Mouse (Mus musculus) erythroid progenitor cell, adult 5-6 weeks (primary cell): Measurements from ENCODE around the gene Mmp24. TPM values are rescaled to one million over a fixed set of nuclear protein-coding genes. Genes with fewer than 3 reads are reported as not detected.

ENCODE experiments used
- ATAC-seq: replicated peaks from 2 replicates; pipeline ENCODE4 v1.8.0; 2016; ENCODE audit warnings: moderate number of reproducible peaks, mild to moderate bottlenecking, moderate TSS enrichment, inconsistent platforms; ENCODE audit not compliant: poor library complexity, low FRiP score, severe bottlenecking
- total RNA-seq, 2 experiments: library from RNA; stranded (forward) in 1 of 2; stranded (reverse) in 1 of 2; fragments of 150-400 nt in 1 of 2; fragments of 186-747, 209-891 nt in 1 of 2; gene quantifications; 2 replicates each; pipeline versions ENCODE4 v1.2.3 to v1.2.4; 2015 to 2017; ENCODE audit warnings: low replicate concordance in 2 of 2

Mmp24 gene
- total RNA-seq, 2 experiments from 2014 or later: not detected

DNA sequence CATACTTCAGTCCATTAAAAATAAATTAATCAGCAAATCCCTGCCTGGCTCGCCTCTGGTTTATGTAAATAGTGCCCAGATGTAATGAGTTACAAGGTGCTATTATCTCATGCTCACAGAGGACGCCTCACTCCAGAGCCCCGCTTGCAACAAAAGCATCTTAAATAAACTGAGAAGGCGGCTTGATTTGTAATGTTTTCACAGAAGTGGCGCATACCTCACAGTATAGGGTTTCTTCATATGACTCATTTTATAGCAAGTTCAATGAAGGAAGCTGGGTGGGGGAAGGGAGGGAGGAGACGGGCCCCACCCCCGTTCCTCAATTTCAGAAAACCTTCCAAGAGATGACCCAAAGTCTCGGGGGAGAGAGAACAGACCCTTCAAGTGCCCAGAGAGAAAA, 71.8 kb downstream of the Mmp24 start:
- no peak for ATAC-seq

GRCm38 (mm10) chr2:155848291-155848690, 73.1 kb downstream of the Mmp24 start:
- peak; percentile 72 for ATAC-seq

- no peak for ATAC-seq
Measured at GRCm38 (mm10) chr2:155849464-155849863, 74.3 kb downstream of the Mmp24 start.

- ATAC-seq: no peak
Measured at GRCm38 (mm10) chr2:155850120-155850519, 75.0 kb downstream of the Mmp24 start.

DNA sequence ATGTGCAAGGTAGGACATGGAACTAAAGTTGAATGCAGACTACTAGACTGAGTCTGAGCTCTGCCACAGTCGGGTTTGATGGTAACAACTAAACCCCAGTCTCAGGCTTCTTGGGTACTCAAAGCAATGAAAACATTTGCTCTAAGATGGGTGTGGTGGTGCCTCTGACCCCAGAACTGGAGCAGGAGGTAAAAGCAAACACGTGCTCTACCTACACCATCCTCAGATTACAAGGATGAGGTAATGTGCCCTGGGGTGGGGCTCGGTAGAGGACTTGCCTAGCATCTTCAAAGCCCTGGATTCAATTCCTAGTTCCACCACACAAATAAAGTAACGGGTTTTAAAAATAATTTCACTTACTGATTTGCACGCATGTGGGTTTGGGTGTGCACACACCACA, 77.4 kb downstream of the Mmp24 start:
- ATAC-seq: no peak

DNA sequence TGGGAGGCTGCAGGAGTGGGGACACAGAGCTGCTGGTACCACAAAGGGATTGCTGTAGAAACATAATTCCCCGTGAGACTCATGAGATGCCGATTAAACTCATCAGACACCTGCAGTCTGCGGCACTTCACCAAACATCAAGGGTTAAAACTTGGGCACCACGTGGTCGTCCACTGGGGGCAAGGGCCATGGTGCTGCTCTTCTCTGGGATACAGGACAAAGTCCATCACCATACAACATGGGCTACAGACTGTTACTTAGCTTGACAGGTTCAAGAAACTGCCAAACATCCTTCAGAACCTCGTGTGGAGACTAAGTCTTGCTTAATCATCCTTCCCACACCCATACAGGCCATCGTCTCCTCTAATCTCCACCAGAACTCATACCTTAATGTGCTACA, 85.0 kb downstream of the Mmp24 start:
- ATAC-seq: no peak

GRCm38 (mm10) chr2:155861581-155861980, 86.4 kb downstream of the Mmp24 start:
- ATAC-seq: no peak

DNA sequence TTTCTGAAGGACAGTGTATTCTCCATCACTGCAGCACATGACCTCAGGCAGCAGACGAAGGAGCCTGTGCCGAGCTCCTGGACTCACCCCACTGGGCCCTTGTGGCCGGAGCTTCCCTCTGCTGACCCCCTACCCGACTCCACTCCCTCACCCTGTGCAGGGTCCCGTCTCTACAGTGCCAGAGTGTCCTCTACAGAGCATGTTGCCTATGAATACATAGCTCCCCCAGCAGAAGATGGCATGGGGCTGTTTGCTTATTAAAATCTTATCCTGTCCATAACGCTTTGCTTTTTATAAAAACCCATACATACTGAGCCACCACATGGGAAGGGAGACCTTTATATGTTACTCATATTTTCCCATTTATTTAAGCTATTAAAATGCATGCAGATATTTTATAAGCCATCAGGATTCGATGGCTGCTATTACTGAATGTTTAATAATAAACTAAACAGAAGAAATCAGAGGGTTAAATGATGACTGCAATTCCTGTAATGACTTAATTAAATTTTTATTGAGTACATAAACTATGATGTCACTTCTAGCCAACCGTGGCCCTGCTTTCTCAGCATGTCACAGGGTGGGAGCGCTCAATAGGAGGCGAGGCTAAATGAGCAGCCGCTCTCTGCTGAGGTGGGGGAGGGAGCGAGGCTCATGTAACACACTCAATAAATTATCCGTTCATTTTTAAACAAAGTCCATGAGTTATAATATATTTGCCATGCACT, 87.6 kb downstream of the Mmp24 start:
- no peak for ATAC-seq

GRCm38 (mm10) chr2:155863301-155863867, 88.2 kb downstream of the Mmp24 start:
- ATAC-seq: no peak

Other genes with a start within 250 kb of the Mmp24 start
- 2.9 and 7.1 TPM in 2 replicates for gene Gss, start 182.5 kb upstream of the Mmp24 start, total RNA-seq (2015; ENCODE audit: low replicate concordance)
- gene Gss, start 182.5 kb upstream of the Mmp24 start, total RNA-seq (2017; ENCODE audit: low replicate concordance): 5.6 and 9.6 TPM in 2 replicates
- gene Myh7b, start 164.1 kb upstream of the Mmp24 start, total RNA-seq (2015; ENCODE audit: low replicate concordance): not detected in 2 replicates
- gene Myh7b, start 164.1 kb upstream of the Mmp24 start, total RNA-seq (2017; ENCODE audit: low replicate concordance): not detected in 2 replicates
- 35.6 and 35.7 TPM in 2 replicates for gene Trpc4ap, start 83.0 kb upstream of the Mmp24 start, total RNA-seq (2015; ENCODE audit: low replicate concordance)
- 19.7 and 49.9 TPM in 2 replicates for gene Trpc4ap, start 83.0 kb upstream of the Mmp24 start, total RNA-seq (2017; ENCODE audit: low replicate concordance)
- gene Edem2, start 45.9 kb upstream of the Mmp24 start, total RNA-seq (2015; ENCODE audit: low replicate concordance): 11.3 and 12.3 TPM in 2 replicates
- gene Edem2, start 45.9 kb upstream of the Mmp24 start, total RNA-seq (2017; ENCODE audit: low replicate concordance): 6.2 and 6.7 TPM in 2 replicates
- not detected in 2 replicates for gene Gm17581, start 39.5 kb upstream of the Mmp24 start, total RNA-seq (2015; ENCODE audit: low replicate concordance)
- gene Gm17581, start 39.5 kb upstream of the Mmp24 start, total RNA-seq (2017; ENCODE audit: low replicate concordance): not detected in 2 replicates
- not detected in 2 replicates for gene Procr, start 24.2 kb upstream of the Mmp24 start, total RNA-seq (2015; ENCODE audit: low replicate concordance)
- not detected in 2 replicates for gene Procr, start 24.2 kb upstream of the Mmp24 start, total RNA-seq (2017; ENCODE audit: low replicate concordance)
- not detected in 2 replicates for gene BC029722, start 44.1 kb downstream of the Mmp24 start, total RNA-seq (2015; ENCODE audit: low replicate concordance)
- 0.77 and 1.6 TPM in 2 replicates for gene BC029722, start 44.1 kb downstream of the Mmp24 start, total RNA-seq (2017; ENCODE audit: low replicate concordance)
- gene Eif6, start 51.6 kb downstream of the Mmp24 start, total RNA-seq (2015; ENCODE audit: low replicate concordance): 68.1 and 91.0 TPM in 2 replicates
- gene Eif6, start 51.6 kb downstream of the Mmp24 start, total RNA-seq (2017; ENCODE audit: low replicate concordance): 11.6 and 28.1 TPM in 2 replicates
- gene Fam83c, start 59.5 kb downstream of the Mmp24 start, total RNA-seq (2015; ENCODE audit: low replicate concordance): not detected in 2 replicates
- gene Fam83c, start 59.5 kb downstream of the Mmp24 start, total RNA-seq (2017; ENCODE audit: low replicate concordance): not detected in 2 replicates
- 1.7 and 7.6 TPM in 2 replicates for gene Uqcc1, start 155.0 kb downstream of the Mmp24 start, total RNA-seq (2015; ENCODE audit: low replicate concordance)
- 2.3 and 2.6 TPM in 2 replicates for gene Uqcc1, start 155.0 kb downstream of the Mmp24 start, total RNA-seq (2017; ENCODE audit: low replicate concordance)
- gene Gm15557, start 165.4 kb downstream of the Mmp24 start, total RNA-seq (2015; ENCODE audit: low replicate concordance): not detected in 2 replicates
- not detected in 2 replicates for gene Gm15557, start 165.4 kb downstream of the Mmp24 start, total RNA-seq (2017; ENCODE audit: low replicate concordance)
- not detected in 2 replicates for gene Gdf5, start 170.0 kb downstream of the Mmp24 start, total RNA-seq (2015; ENCODE audit: low replicate concordance)
- not detected in 2 replicates for gene Gdf5, start 170.0 kb downstream of the Mmp24 start, total RNA-seq (2017; ENCODE audit: low replicate concordance)
- 4.2 and 32.4 TPM in 2 replicates for gene Cep250, start 181.1 kb downstream of the Mmp24 start, total RNA-seq (2015; ENCODE audit: low replicate concordance)
- 18.5 and 19.2 TPM in 2 replicates for gene Cep250, start 181.1 kb downstream of the Mmp24 start, total RNA-seq (2017; ENCODE audit: low replicate concordance)
- gene 6430550D23Rik, start 232.6 kb downstream of the Mmp24 start, total RNA-seq (2015; ENCODE audit: low replicate concordance): not detected in 2 replicates
- 0.26 TPM in 1 of 2 replicates, not detected in the other for gene 6430550D23Rik, start 232.6 kb downstream of the Mmp24 start, total RNA-seq (2017; ENCODE audit: low replicate concordance)
- gene Ergic3, start 232.7 kb downstream of the Mmp24 start, total RNA-seq (2015; ENCODE audit: low replicate concordance): 59.5 and 136 TPM in 2 replicates
- 18.6 and 22.6 TPM in 2 replicates for gene Ergic3, start 232.7 kb downstream of the Mmp24 start, total RNA-seq (2017; ENCODE audit: low replicate concordance)